22 mouse cellular contexts compared by ENCODE assay signal in genomic region chr10:96211189-96211588, GRCm38 (mm10).
"Had no signal": no experiment of that assay in that cellular context is flagged by ENCODE, and none has a peak within 500 bp of the region (broad histone marks: within the 10 kb centered on the region; RNA-seq: fewer than 3 reads in every experiment).

No protein-coding gene starts in this region.

- H3K4me1 ChIP-seq: neural tube, embryonic 12.5 days had no signal

- ATAC-seq: midbrain, embryonic 15.5 days had no signal

- H3K27ac ChIP-seq: kidney, postnatal 0 days; layer of hippocampus, adult 2 months; limb, embryonic 10.5 days; limb, embryonic 13.5 days; liver, embryonic 15.5 days; midbrain, embryonic 15.5 days; neural tube, embryonic 12.5 days; neural tube, embryonic 15.5 days; stomach, postnatal 0 days had no signal

- H3K4me2 ChIP-seq: limb, embryonic 13.5 days; liver, embryonic 15.5 days; midbrain, embryonic 11.5 days; midbrain, embryonic 15.5 days; neural tube, embryonic 12.5 days; neural tube, embryonic 15.5 days had no signal

- H3K4me3 ChIP-seq: layer of hippocampus, adult 2 months; limb, embryonic 10.5 days; limb, embryonic 13.5 days; liver, embryonic 15.5 days; midbrain, embryonic 15.5 days; neural tube, embryonic 12.5 days; neural tube, embryonic 15.5 days had no signal

- H3K9ac ChIP-seq: limb, embryonic 13.5 days; liver, embryonic 15.5 days; midbrain, embryonic 15.5 days; neural tube, embryonic 12.5 days; neural tube, embryonic 15.5 days had no signal

- DNase-seq: kidney, adult 2 months; kidney, postnatal 25 days; layer of hippocampus, adult 9-11 months; lung, adult 2 months; lung, postnatal 14 days; lung, postnatal 4 days; right cerebral cortex, adult 18-20 months; right cerebral cortex, postnatal 14 days; right cerebral cortex, postnatal 4 days; thymus, adult 2 months; thymus, postnatal 14 days; thymus, postnatal 4 days had no signal

- H3K9me3 ChIP-seq: limb, embryonic 10.5 days; limb, embryonic 13.5 days; liver, embryonic 15.5 days; midbrain, embryonic 15.5 days; neural tube, embryonic 12.5 days; neural tube, embryonic 15.5 days had no signal

- H3K27me3 ChIP-seq: limb, embryonic 13.5 days; liver, embryonic 15.5 days; midbrain, embryonic 15.5 days; neural tube, embryonic 12.5 days; neural tube, embryonic 15.5 days had no signal

- H3K36me3 ChIP-seq: limb, embryonic 10.5 days; limb, embryonic 13.5 days; liver, embryonic 15.5 days; midbrain, embryonic 15.5 days; neural tube, embryonic 12.5 days; neural tube, embryonic 15.5 days had no signal
